Mouse (Mus musculus): ENCODE measurements around the gene Stxbp5.

Stxbp5 gene

DNA sequence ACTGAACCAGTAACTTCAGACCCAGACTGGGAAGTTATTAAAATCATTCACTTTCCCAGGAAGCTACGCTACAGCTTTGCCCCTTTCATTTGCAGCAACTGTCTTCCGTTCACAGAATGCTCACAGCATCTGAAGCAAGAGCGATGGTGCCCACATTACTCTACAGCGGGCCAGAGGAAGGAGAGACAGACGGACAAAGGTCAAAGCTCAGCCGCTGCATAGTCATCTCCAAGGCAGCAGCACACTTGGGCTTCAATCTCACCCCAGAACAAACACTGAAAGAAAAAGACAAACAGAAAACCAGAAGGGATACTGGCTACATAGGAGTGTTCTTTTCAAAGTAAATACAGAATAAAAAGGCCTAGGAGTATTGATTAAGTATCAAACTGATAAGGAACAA is 144.3 kb downstream of the Stxbp5 start:
- no peak for DNase-seq (ENCODE audit: low read depth, low spot score)

DNA sequence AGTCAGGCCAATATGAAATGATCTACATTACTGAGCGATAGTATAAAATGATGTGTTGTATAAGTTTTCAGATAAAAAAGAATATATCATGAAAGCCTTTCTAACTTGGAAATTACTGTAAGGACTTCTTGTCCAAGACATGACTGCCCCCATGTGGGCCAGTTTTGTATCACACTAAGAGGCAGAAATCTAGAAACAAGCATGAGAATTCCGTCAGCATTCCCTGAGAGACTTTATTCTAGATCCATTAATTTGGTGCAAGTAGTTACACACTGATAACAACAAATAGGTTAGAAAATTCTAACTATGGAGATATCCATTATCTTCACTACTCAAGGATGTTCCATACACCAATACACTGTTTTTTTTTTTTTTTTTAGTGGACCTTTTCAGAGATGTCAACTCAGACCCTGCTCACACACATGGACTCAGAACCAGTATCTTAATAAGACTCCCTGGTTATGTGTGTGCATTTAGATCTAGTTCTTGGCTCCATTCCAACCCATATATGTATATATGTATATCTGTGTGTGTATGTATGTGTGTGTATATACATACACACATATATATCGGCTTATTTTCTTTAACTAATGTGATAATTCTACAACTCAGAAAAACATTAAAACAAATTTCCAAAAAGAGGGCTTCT is 145.9 kb downstream of the Stxbp5 start:
- DNase-seq (ENCODE audit: low read depth, low spot score), result peak; percentile 83

GRCm38 (mm10) chr10:9733861-9734260 is 167.0 kb downstream of the Stxbp5 start:
- no peak for DNase-seq (ENCODE audit: low read depth, low spot score)

DNA sequence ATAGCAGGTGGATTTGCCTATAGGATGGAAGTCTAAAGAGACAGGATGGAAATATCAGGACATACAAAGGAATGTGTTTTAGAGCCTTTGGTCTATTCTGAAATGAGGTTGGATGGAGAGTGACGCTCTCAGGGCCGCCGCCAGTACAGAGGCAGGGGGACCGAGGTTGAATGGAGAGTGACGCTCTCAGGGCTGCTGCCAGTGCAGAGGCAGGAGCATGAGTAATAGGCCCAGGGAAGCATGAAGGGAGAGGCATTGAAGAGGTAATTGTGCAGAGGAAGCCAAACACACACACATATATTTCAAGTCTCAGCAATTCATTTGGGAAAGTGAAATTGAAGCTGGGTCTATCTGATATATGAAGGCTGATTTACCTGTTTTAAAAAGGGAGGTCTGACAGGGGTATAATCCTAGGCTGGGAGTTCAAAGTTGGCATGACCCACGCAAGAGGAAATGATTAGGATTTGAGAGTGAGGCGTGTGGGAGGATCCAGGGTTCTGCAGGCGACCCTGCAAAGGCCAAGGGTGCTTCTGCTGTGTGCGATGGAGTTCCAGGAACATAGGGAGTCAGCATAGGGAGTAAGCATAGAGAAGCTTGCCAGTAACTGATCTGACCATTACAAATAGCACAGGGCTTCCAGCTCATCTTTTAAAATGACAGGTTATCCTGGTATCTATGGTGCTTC is 168.7 kb downstream of the Stxbp5 start:
- DNase-seq (ENCODE audit: low read depth, low spot score), result no peak

DNA sequence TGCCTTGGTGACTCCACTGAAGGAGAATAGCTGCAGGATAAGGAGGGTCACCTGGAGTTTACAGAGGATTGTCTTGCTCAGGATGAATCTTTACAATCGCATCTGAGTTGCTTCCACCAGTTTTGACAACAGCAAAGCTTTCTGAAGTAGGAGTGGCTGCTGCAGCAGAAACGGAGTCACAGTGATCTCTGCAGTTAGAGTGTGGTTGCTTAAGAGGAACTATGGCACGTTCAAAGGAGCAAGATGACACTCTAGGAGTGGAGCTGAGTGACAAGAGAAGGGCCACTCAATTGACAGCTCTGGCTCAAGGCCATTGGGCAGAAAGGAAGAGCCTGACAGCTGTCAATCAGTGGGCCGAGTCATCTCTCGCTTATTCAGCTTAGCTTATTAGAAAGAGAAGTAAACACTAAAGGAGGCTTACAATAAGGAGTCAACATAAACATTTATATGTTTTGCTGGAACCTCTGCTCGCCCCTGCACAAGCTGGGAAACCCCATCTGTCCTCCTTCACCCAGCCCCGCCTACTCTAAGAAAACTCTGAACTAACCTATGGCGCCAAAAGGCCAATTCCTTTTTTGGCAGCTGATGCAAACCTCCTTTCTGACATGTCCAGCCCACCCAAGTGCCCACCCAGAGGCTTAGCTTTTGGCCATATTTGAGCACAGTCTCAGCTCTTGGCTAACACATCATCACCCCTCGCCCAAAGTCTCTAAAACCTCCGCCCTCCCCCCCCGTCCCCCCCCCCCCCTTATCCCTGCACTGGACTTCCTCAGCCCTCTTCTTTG is 178.2 kb downstream of the Stxbp5 start:
- no peak for DNase-seq (ENCODE audit: low read depth, low spot score)

- DNase-seq (ENCODE audit: low read depth, low spot score), result no peak
Observed at GRCm38 (mm10) chr10:9720027-9720426, 180.9 kb downstream of the Stxbp5 start.

GRCm38 (mm10) chr10:9718086-9718485 is 182.8 kb downstream of the Stxbp5 start:
- DNase-seq (ENCODE audit: low read depth, low spot score), result no peak
